Mouse (Mus musculus): ENCODE measurements around the gene Car10. TPM values are rescaled to one million over a fixed set of nuclear protein-coding genes. Genes with fewer than 3 reads are reported as not detected.

The Car10 gene
- polyA plus RNA-seq, 1 experiment from 2014 or later = 0.05 TPM

GRCm38 (mm10) chr11:93200046-93200445, 102.2 kb downstream of the Car10 start:
- no peaks in the 10 kb centered on the region for H3K27me3 ChIP-seq (ENCODE audit: control insufficient read depth, insufficient read depth, low read length)
- H3K9me3 ChIP-seq (replicated peaks; ENCODE audit: control insufficient read depth, low read length) = no peaks in the 10 kb centered on the region
- WGBS = 78% methylated on average over 3 of the region's 3 CpGs
- no peak for ATAC-seq (replicated peaks; ENCODE audit: extremely low read depth, insufficient read depth, low FRiP score)
- no peak overlapping the region for H3K4me2 ChIP-seq (ENCODE audit: low read depth, low read length)
- H3K9ac ChIP-seq (ENCODE audit: low read length) = no peak overlapping the region
- H3K4me1 ChIP-seq (ENCODE audit: control insufficient read depth, insufficient read depth, low read length) = no peaks in the 10 kb centered on the region
- H3K36me3 ChIP-seq (ENCODE audit: control insufficient read depth, insufficient read depth) = no peaks in the 10 kb centered on the region
- H3K27ac ChIP-seq (ENCODE audit: low read length) = no peak overlapping the region
- H3K4me3 ChIP-seq (ENCODE audit: low read length) = no peak overlapping the region

GRCm38 (mm10) chr11:93217457-93217856, 119.6 kb downstream of the Car10 start:
- Histone ChIP-seq H3K9me3 (replicated peaks; ENCODE audit: control insufficient read depth, low read length) (no peaks in the 10 kb centered on the region), H3K27me3 (ENCODE audit: control insufficient read depth, insufficient read depth, low read length) (no peaks in the 10 kb centered on the region), H3K4me3 (ENCODE audit: low read length) (no peak overlapping the region), H3K4me1 (ENCODE audit: control insufficient read depth, insufficient read depth, low read length) (no peaks in the 10 kb centered on the region), H3K36me3 (ENCODE audit: control insufficient read depth, insufficient read depth) (no peaks in the 10 kb centered on the region), H3K9ac (ENCODE audit: low read length) (no peak overlapping the region), H3K27ac (ENCODE audit: low read length) (no peak overlapping the region), H3K4me2 (ENCODE audit: low read depth, low read length) (no peak overlapping the region)
- ATAC-seq (replicated peaks; ENCODE audit: extremely low read depth, insufficient read depth, low FRiP score) = no peak

- Histone ChIP-seq H3K4me3 (ENCODE audit: low read length) (no peak overlapping the region), H3K27me3 (ENCODE audit: control insufficient read depth, insufficient read depth, low read length) (no peaks in the 10 kb centered on the region), H3K36me3 (ENCODE audit: control insufficient read depth, insufficient read depth) (no peaks in the 10 kb centered on the region), H3K9me3 (replicated peaks; ENCODE audit: control insufficient read depth, low read length) (no peaks in the 10 kb centered on the region), H3K9ac (ENCODE audit: low read length) (no peak overlapping the region), H3K27ac (ENCODE audit: low read length) (no peak overlapping the region), H3K4me2 (ENCODE audit: low read depth, low read length) (no peak overlapping the region), H3K4me1 (ENCODE audit: control insufficient read depth, insufficient read depth, low read length) (no peaks in the 10 kb centered on the region)
- ATAC-seq (replicated peaks; ENCODE audit: extremely low read depth, insufficient read depth, low FRiP score) = no peak
Measured at GRCm38 (mm10) chr11:93230057-93230456, 132.2 kb downstream of the Car10 start.

GRCm38 (mm10) chr11:93249771-93250265, 152.0 kb downstream of the Car10 start:
- no peak overlapping the region for H3K4me3 ChIP-seq (ENCODE audit: low read length)
- H3K4me2 ChIP-seq (ENCODE audit: low read depth, low read length) = no peak overlapping the region
- no peaks in the 10 kb centered on the region for H3K9me3 ChIP-seq (replicated peaks; ENCODE audit: control insufficient read depth, low read length)
- no peaks in the 10 kb centered on the region for H3K36me3 ChIP-seq (ENCODE audit: control insufficient read depth, insufficient read depth)
- no peak overlapping the region for H3K9ac ChIP-seq (ENCODE audit: low read length)
- no peaks in the 10 kb centered on the region for H3K27me3 ChIP-seq (ENCODE audit: control insufficient read depth, insufficient read depth, low read length)
- WGBS = 74% methylated on average over 6 of the region's 6 CpGs
- ATAC-seq (replicated peaks; ENCODE audit: extremely low read depth, insufficient read depth, low FRiP score) = no peak
- H3K4me1 ChIP-seq (ENCODE audit: control insufficient read depth, insufficient read depth, low read length) = no peaks in the 10 kb centered on the region
- H3K27ac ChIP-seq (ENCODE audit: low read length) = no peak overlapping the region

GRCm38 (mm10) chr11:93251766-93252165, 153.9 kb downstream of the Car10 start:
- no peak overlapping the region for H3K4me3 ChIP-seq (ENCODE audit: low read length)
- no peaks in the 10 kb centered on the region for H3K9me3 ChIP-seq (replicated peaks; ENCODE audit: control insufficient read depth, low read length)
- no peaks in the 10 kb centered on the region for H3K27me3 ChIP-seq (ENCODE audit: control insufficient read depth, insufficient read depth, low read length)
- H3K27ac ChIP-seq (ENCODE audit: low read length) = no peak overlapping the region
- ATAC-seq (replicated peaks; ENCODE audit: extremely low read depth, insufficient read depth, low FRiP score) = no peak
- no peak overlapping the region for H3K9ac ChIP-seq (ENCODE audit: low read length)
- no peaks in the 10 kb centered on the region for H3K36me3 ChIP-seq (ENCODE audit: control insufficient read depth, insufficient read depth)
- H3K4me1 ChIP-seq (ENCODE audit: control insufficient read depth, insufficient read depth, low read length) = no peaks in the 10 kb centered on the region
- 67% methylated on average over 5 of the region's 5 CpGs for WGBS
- no peak overlapping the region for H3K4me2 ChIP-seq (ENCODE audit: low read depth, low read length)

- Histone ChIP-seq H3K4me3 (ENCODE audit: low read length) (no peak overlapping the region), H3K27me3 (ENCODE audit: control insufficient read depth, insufficient read depth, low read length) (no peaks in the 10 kb centered on the region), H3K4me2 (ENCODE audit: low read depth, low read length) (no peak overlapping the region), H3K36me3 (ENCODE audit: control insufficient read depth, insufficient read depth) (no peaks in the 10 kb centered on the region), H3K27ac (ENCODE audit: low read length) (no peak overlapping the region), H3K9ac (ENCODE audit: low read length) (no peak overlapping the region), H3K9me3 (replicated peaks; ENCODE audit: control insufficient read depth, low read length) (no peaks in the 10 kb centered on the region), H3K4me1 (ENCODE audit: control insufficient read depth, insufficient read depth, low read length) (no peaks in the 10 kb centered on the region)
- ATAC-seq (replicated peaks; ENCODE audit: extremely low read depth, insufficient read depth, low FRiP score) = no peak
- 55% methylated on average over 3 of the region's 3 CpGs for WGBS
Measured at GRCm38 (mm10) chr11:93263979-93264378, 166.2 kb downstream of the Car10 start.

GRCm38 (mm10) chr11:93272016-93272415, 174.2 kb downstream of the Car10 start:
- H3K27ac ChIP-seq (ENCODE audit: low read length) = no peak overlapping the region
- no peak overlapping the region for H3K4me2 ChIP-seq (ENCODE audit: low read depth, low read length)
- H3K9me3 ChIP-seq (replicated peaks; ENCODE audit: control insufficient read depth, low read length) = no peaks in the 10 kb centered on the region
- WGBS = 64% methylated on average over 6 of the region's 6 CpGs
- H3K27me3 ChIP-seq (ENCODE audit: control insufficient read depth, insufficient read depth, low read length) = no peaks in the 10 kb centered on the region
- no peaks in the 10 kb centered on the region for H3K36me3 ChIP-seq (ENCODE audit: control insufficient read depth, insufficient read depth)
- no peak overlapping the region for H3K9ac ChIP-seq (ENCODE audit: low read length)
- H3K4me1 ChIP-seq (ENCODE audit: control insufficient read depth, insufficient read depth, low read length) = no peaks in the 10 kb centered on the region
- no peak for ATAC-seq (replicated peaks; ENCODE audit: extremely low read depth, insufficient read depth, low FRiP score)
- H3K4me3 ChIP-seq (ENCODE audit: low read length) = no peak overlapping the region

GRCm38 (mm10) chr11:93273906-93274305, 176.1 kb downstream of the Car10 start:
- 22% methylated on average over 6 of the region's 6 CpGs for WGBS
- Histone ChIP-seq H3K4me3 (ENCODE audit: low read length) (no peak overlapping the region), H3K4me2 (ENCODE audit: low read depth, low read length) (no peak overlapping the region), H3K36me3 (ENCODE audit: control insufficient read depth, insufficient read depth) (no peaks in the 10 kb centered on the region), H3K27ac (ENCODE audit: low read length) (no peak overlapping the region), H3K9me3 (replicated peaks; ENCODE audit: control insufficient read depth, low read length) (no peaks in the 10 kb centered on the region), H3K27me3 (ENCODE audit: control insufficient read depth, insufficient read depth, low read length) (no peaks in the 10 kb centered on the region), H3K4me1 (ENCODE audit: control insufficient read depth, insufficient read depth, low read length) (no peaks in the 10 kb centered on the region), H3K9ac (ENCODE audit: low read length) (no peak overlapping the region)
- ATAC-seq (replicated peaks; ENCODE audit: extremely low read depth, insufficient read depth, low FRiP score) = no peak; the same call in 1 of the 2 replicates

GRCm38 (mm10) chr11:93293661-93294060, 195.8 kb downstream of the Car10 start:
- H3K4me3 ChIP-seq (ENCODE audit: low read length) = no peak overlapping the region
- no peaks in the 10 kb centered on the region for H3K9me3 ChIP-seq (replicated peaks; ENCODE audit: control insufficient read depth, low read length)
- H3K36me3 ChIP-seq (ENCODE audit: control insufficient read depth, insufficient read depth) = no peaks in the 10 kb centered on the region
- H3K9ac ChIP-seq (ENCODE audit: low read length) = no peak overlapping the region
- no peak overlapping the region for H3K4me2 ChIP-seq (ENCODE audit: low read depth, low read length)
- no peak for ATAC-seq (replicated peaks; ENCODE audit: extremely low read depth, insufficient read depth, low FRiP score)
- H3K27ac ChIP-seq (ENCODE audit: low read length) = no peak overlapping the region
- H3K4me1 ChIP-seq (ENCODE audit: control insufficient read depth, insufficient read depth, low read length) = no peaks in the 10 kb centered on the region
- 76% methylated on average over 1 of the region's 1 CpGs for WGBS
- no peaks in the 10 kb centered on the region for H3K27me3 ChIP-seq (ENCODE audit: control insufficient read depth, insufficient read depth, low read length)

- H3K4me1 ChIP-seq (ENCODE audit: control insufficient read depth, insufficient read depth, low read length) = no peaks in the 10 kb centered on the region
- no peak overlapping the region for H3K4me3 ChIP-seq (ENCODE audit: low read length)
- no peak overlapping the region for H3K27ac ChIP-seq (ENCODE audit: low read length)
- ATAC-seq (replicated peaks; ENCODE audit: extremely low read depth, insufficient read depth, low FRiP score) = no peak
- 58% methylated on average over 1 of the region's 1 CpGs for WGBS
- H3K27me3 ChIP-seq (ENCODE audit: control insufficient read depth, insufficient read depth, low read length) = no peaks in the 10 kb centered on the region
- H3K9ac ChIP-seq (ENCODE audit: low read length) = no peak overlapping the region
- no peaks in the 10 kb centered on the region for H3K36me3 ChIP-seq (ENCODE audit: control insufficient read depth, insufficient read depth)
- H3K4me2 ChIP-seq (ENCODE audit: low read depth, low read length) = no peak overlapping the region
- no peaks in the 10 kb centered on the region for H3K9me3 ChIP-seq (replicated peaks; ENCODE audit: control insufficient read depth, low read length)
Measured at GRCm38 (mm10) chr11:93309981-93310380, 212.2 kb downstream of the Car10 start.

Data from heart, embryonic 16.5 days (tissue).